Mouse (Mus musculus) embryonic facial prominence, embryonic 11.5 days (tissue): Measurements from ENCODE around the gene Gm2016. TPM values are rescaled to one million over a fixed set of nuclear protein-coding genes. Genes with fewer than 3 reads are reported as not detected.
"Not testable (repeated sequence)": the region's sequence is repeated elsewhere in the genome, so short reads cannot be mapped to it uniquely, and the experiment has no call there.

Experiments used
- ATAC-seq: fragments of 200-750 bp; cut with Nextera tagmentation; replicated peaks from 2 replicates; pipeline ENCODE4 v1.8.0; 2017; ENCODE audit warnings: low read depth; ENCODE audit not compliant: insufficient number of reproducible peaks, low FRiP score, low TSS enrichment
- DNase-seq: peaks from one replicate; pipeline ENCODE4 v3.0.0-alpha.2; 2015; ENCODE audit warnings: low spot score
- H3K27ac ChIP-seq: fragments of 300-500 bp; sonication (generic); replicated peaks from 2 replicates; pipeline ENCODE4 v1.5.1; 2014; ENCODE audit warnings: mild to moderate bottlenecking, low read depth, low read length, control low read depth
- H3K27me3 ChIP-seq: fragments of 300-500 bp; sonication (generic); 2 replicates; pipeline ENCODE4 v1.6.1; 2014; ENCODE audit warnings: mild to moderate bottlenecking, low read length, moderate library complexity, mixed read lengths; ENCODE audit not compliant: control insufficient read depth, insufficient read depth
- H3K36me3 ChIP-seq: fragments of 300-500 bp; sonication (generic); replicated peaks from 2 replicates; pipeline ENCODE4 v1.6.1; 2014; ENCODE audit warnings: low read depth, mild to moderate bottlenecking, low read length, moderate library complexity, mixed read lengths; ENCODE audit not compliant: control insufficient read depth, insufficient read depth
- H3K4me1 ChIP-seq: fragments of 300-500 bp; sonication (generic); 2 replicates; pipeline ENCODE4 v1.6.1; 2014; ENCODE audit warnings: low read length, mixed read lengths; ENCODE audit not compliant: control insufficient read depth, insufficient read depth
- H3K4me2 ChIP-seq: fragments of 300-500 bp; sonication (generic); 2 replicates; pipeline ENCODE4 v1.6.1; 2014; ENCODE audit warnings: low read depth, mild to moderate bottlenecking, control low read depth, low read length, moderate library complexity
- H3K4me3 ChIP-seq: fragments of 300-500 bp; sonication (generic); 2 replicates; pipeline ENCODE4 v1.5.1; 2014; ENCODE audit warnings: low read depth, low read length, control low read depth
- H3K9ac ChIP-seq: fragments of 300-500 bp; sonication (generic); replicated peaks from 2 replicates; pipeline ENCODE4 v1.6.1; 2014; ENCODE audit warnings: mild to moderate bottlenecking, control low read depth, low read length
- H3K9me3 ChIP-seq: fragments of 300-500 bp; sonication (generic); replicated peaks from 2 replicates; pipeline ENCODE4 v1.6.1; 2016; ENCODE audit warnings: mild to moderate bottlenecking, low read length, inconsistent platforms, mixed read lengths; ENCODE audit not compliant: control insufficient read depth
- WGBS: fragments of 180-500 bp; shearing (Covaris S2); extraction: QIAGEN DNeasy Blood & Tissue Kit; methylation state at CpG from one replicate; pipeline ENCODE4 v1.1.7; 2014; 5-methylcytosine and 5-hydroxymethylcytosine counted together
- polyA plus RNA-seq: library from polyadenylated mRNA; unstranded; fragments of >200 nt; fragmentation: Nextera tagmentation; extraction: Ambion mirVana; gene quantifications from 2 replicates; pipeline ENCODE4 v1.2.1, GENCODE M21; 2014

Gene Gm2016
- polyA plus RNA-seq, 1 experiment from 2014 or later: not detected

GRCm38 (mm10) chr12:87919721-87920120 lies 45.8 kb downstream of the Gm2016 start, which contains the start of gene Gm2035:
Gene Gm2035 (minus strand): TSS chr12:87919857.
- H3K9ac ChIP-seq, H3K9me3 ChIP-seq, H3K4me2 ChIP-seq, H3K36me3 ChIP-seq, H3K27ac ChIP-seq, ATAC-seq, H3K4me3 ChIP-seq, H3K27me3 ChIP-seq, H3K4me1 ChIP-seq, DNase-seq: not testable (repeated sequence)
- WGBS: 84% methylated on average over 2 of the region's 2 CpGs

Other genes with a start within 250 kb of the Gm2016 start
- gene Gm16381, start 229.5 kb upstream of the Gm2016 start, polyA plus RNA-seq: not detected in 2 replicates
- gene Gm21319, start 98.3 kb upstream of the Gm2016 start, polyA plus RNA-seq: not detected in 2 replicates
- not detected in 2 replicates for gene Gm21936, start 78.6 kb upstream of the Gm2016 start, polyA plus RNA-seq
- gene BB287469, start 57.5 kb upstream of the Gm2016 start, polyA plus RNA-seq: not detected in 2 replicates
- not detected in 2 replicates for gene Gm2001, start 31.7 kb upstream of the Gm2016 start, polyA plus RNA-seq
- not detected in 2 replicates for gene Gm2022, start 21.3 kb downstream of the Gm2016 start, polyA plus RNA-seq
- gene Gm2035, start 45.8 kb downstream of the Gm2016 start, polyA plus RNA-seq: not detected in 2 replicates
- not detected in 2 replicates for gene Gm2042, start 80.0 kb downstream of the Gm2016 start, polyA plus RNA-seq
- not detected in 2 replicates for gene Gm2075, start 137.8 kb downstream of the Gm2016 start, polyA plus RNA-seq
- gene Gm6803, start 144.7 kb downstream of the Gm2016 start, polyA plus RNA-seq: not detected in 2 replicates
- gene Gm2056, start 152.9 kb downstream of the Gm2016 start, polyA plus RNA-seq: not detected in 2 replicates
- gene Gm16368, start 209.6 kb downstream of the Gm2016 start, polyA plus RNA-seq: not detected in 2 replicates